Mouse (Mus musculus): Measurements from ENCODE around the gene Sgpp2.

Gene Sgpp2

GRCm38 (mm10) chr1:78339941-78340340 lies 29.8 kb downstream of the Sgpp2 start:
- DNase-seq (ENCODE audit: low spot score), result no peak

GRCm38 (mm10) chr1:78340584-78340983 lies 30.4 kb downstream of the Sgpp2 start:
- peak; percentile 10 for DNase-seq (ENCODE audit: low spot score)

GRCm38 (mm10) chr1:78347317-78347806 lies 37.2 kb downstream of the Sgpp2 start:
- no peak for DNase-seq (ENCODE audit: low spot score)

GRCm38 (mm10) chr1:78349219-78349618 lies 39.1 kb downstream of the Sgpp2 start:
- DNase-seq (ENCODE audit: low spot score), result peak; percentile 11

- DNase-seq (ENCODE audit: low spot score), result no peak
These were observed 43.1 kb downstream of the Sgpp2 start for GRCm38 (mm10) chr1:78353254-78353653.

- DNase-seq (ENCODE audit: low spot score), result peak; percentile 43
These were observed 45.0 kb downstream of the Sgpp2 start for GRCm38 (mm10) chr1:78355123-78355522.

- no peak for DNase-seq (ENCODE audit: low spot score)
These were observed 47.3 kb downstream of the Sgpp2 start for GRCm38 (mm10) chr1:78357415-78357814.

GRCm38 (mm10) chr1:78357868-78358267 lies 47.7 kb downstream of the Sgpp2 start:
- DNase-seq (ENCODE audit: low spot score), result no peak

GRCm38 (mm10) chr1:78363965-78364889 lies 54.1 kb downstream of the Sgpp2 start:
- DNase-seq (ENCODE audit: low spot score), result no peak

- peak; percentile 7 for DNase-seq (ENCODE audit: low spot score)
These were observed 57.7 kb downstream of the Sgpp2 start for GRCm38 (mm10) chr1:78367806-78368205.

- DNase-seq (ENCODE audit: low spot score), result no peak
These were observed 60.0 kb downstream of the Sgpp2 start for GRCm38 (mm10) chr1:78370121-78370520.

- peak; percentile 24 for DNase-seq (ENCODE audit: low spot score)
These were observed 61.6 kb downstream of the Sgpp2 start for GRCm38 (mm10) chr1:78371569-78372236.

GRCm38 (mm10) chr1:78372316-78372715 lies 62.2 kb downstream of the Sgpp2 start:
- DNase-seq (ENCODE audit: low spot score), result no peak

- DNase-seq (ENCODE audit: low spot score), result no peak
These were observed 63.7 kb downstream of the Sgpp2 start for GRCm38 (mm10) chr1:78373836-78374235.

GRCm38 (mm10) chr1:78375058-78375457 lies 64.9 kb downstream of the Sgpp2 start:
- no peak for DNase-seq (ENCODE audit: low spot score)

GRCm38 (mm10) chr1:78380950-78381349 lies 70.8 kb downstream of the Sgpp2 start:
- DNase-seq (ENCODE audit: low spot score), result no peak

GRCm38 (mm10) chr1:78387854-78388253 lies 77.7 kb downstream of the Sgpp2 start:
- DNase-seq (ENCODE audit: low spot score), result no peak

- no peak for DNase-seq (ENCODE audit: low spot score)
These were observed 78.7 kb downstream of the Sgpp2 start for GRCm38 (mm10) chr1:78388848-78389247.

GRCm38 (mm10) chr1:78395191-78395735 lies 85.1 kb downstream of the Sgpp2 start:
- DNase-seq (ENCODE audit: low spot score), result no peak

- no peak for DNase-seq (ENCODE audit: low spot score)
These were observed 85.6 kb downstream of the Sgpp2 start for GRCm38 (mm10) chr1:78395737-78396136.

GRCm38 (mm10) chr1:78396320-78396913 lies 86.3 kb downstream of the Sgpp2 start:
- DNase-seq (ENCODE audit: low spot score), result no peak

- DNase-seq (ENCODE audit: low spot score), result no peak
These were observed 89.6 kb downstream of the Sgpp2 start for GRCm38 (mm10) chr1:78399755-78400154.
